Mouse (Mus musculus): ENCODE results near the gene Os9. TPM values are rescaled to one million over a fixed set of nuclear protein-coding genes. Genes with fewer than 3 reads are reported as not detected.
A peak's percentile ranks its signal among the peaks of the same experiment; 100 is the strongest.
"Not testable (repeated sequence)": the region's sequence is repeated elsewhere in the genome, so short reads cannot be mapped to it uniquely, and the experiment has no call there.

Os9 gene
- polyA plus RNA-seq, 2 experiments: 22.9 to 25.0 TPM

DNA sequence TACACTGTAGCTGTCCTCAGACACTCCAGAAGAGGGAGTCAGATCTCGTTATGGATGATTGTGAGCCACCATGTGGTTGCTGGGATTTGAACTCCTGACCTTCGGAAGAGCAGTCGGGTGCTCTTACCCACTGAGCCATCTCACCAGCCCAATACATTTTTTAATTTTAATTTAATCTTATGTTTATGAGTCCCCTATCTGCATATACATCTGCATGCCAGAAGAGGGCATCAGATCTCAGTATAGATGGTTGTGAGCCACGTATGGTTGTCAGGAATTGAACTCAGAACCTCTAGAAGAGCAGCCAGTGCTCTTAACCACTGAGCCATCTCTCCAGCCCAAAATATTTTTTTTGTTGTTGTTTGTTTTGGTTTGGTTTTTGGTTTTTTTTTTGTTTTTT is 48.7 kb downstream of the Os9 start:
- not testable (repeated sequence) for H3K36me3 ChIP-seq (replicated peaks; ENCODE audit: control insufficient read depth, insufficient read depth, low read depth); H3K9ac ChIP-seq (replicated peaks); H3K4me3 ChIP-seq (ENCODE audit: insufficient read depth in 1 of 2, low read depth in 2 of 2, low read length in 2 of 2); DNase-seq (ENCODE audit: low read depth in 3 of 3, low spot score in 3 of 3); H3K27ac ChIP-seq; H3K4me2 ChIP-seq (ENCODE audit: low read depth); H3K27me3 ChIP-seq (ENCODE audit: control insufficient read depth, insufficient read depth, low read length); ATAC-seq (ENCODE audit: insufficient read depth); H3K9me3 ChIP-seq (ENCODE audit: control insufficient read depth, low read length)
- TF ChIP-seq CTCF (IDR thresholded peaks at IDR 0.05; ENCODE audit: low read depth): peak; percentile 21; the same call in 1 of the 2 replicates
- WGBS (ENCODE audit: insufficient replicate concordance): 74% methylated on average over 4 of the region's 4 CpGs
- peaks cover 0 to 28% of the 10 kb centered on the region in 2 experiments; a peak in 3 of 4 replicates for H3K4me1 ChIP-seq (replicated peaks; ENCODE audit: control insufficient read depth in 2 of 2, insufficient read depth in 2 of 2, low read length in 1 of 2)

DNA sequence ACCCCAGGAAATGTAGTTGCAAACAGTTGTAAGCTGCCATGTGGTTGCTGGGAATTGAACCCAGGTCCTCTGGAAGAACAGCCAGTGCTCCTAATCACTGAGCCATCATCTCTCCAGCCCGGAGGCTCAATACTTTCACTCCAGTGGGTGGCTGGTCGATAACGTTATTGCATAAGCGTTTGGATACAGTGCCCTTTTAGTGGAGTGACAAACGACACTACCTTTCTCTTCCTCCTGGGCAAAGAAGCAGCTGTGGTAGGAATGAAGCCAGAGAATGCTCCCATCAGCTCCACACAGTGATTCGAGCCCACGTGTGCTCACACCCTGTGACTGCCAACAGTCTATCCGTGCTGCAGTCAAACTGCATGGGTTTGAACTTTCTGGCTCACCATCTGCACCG is 49.7 kb downstream of the Os9 start:
- Histone ChIP-seq H3K27ac (no peak overlapping the region), H3K9me3 (ENCODE audit: control insufficient read depth, low read length) (no peaks in the 10 kb centered on the region), H3K4me2 (ENCODE audit: low read depth) (peak overlapping the region; percentile 75), H3K9ac (replicated peaks) (no peak overlapping the region), H3K36me3 (replicated peaks; ENCODE audit: control insufficient read depth, insufficient read depth, low read depth) (peaks cover 16% of the 10 kb centered on the region), H3K27me3 (ENCODE audit: control insufficient read depth, insufficient read depth, low read length) (no peaks in the 10 kb centered on the region), H3K4me1 (replicated peaks; ENCODE audit: control insufficient read depth in 2 of 2, insufficient read depth in 2 of 2, low read length in 1 of 2) (peaks cover 0 to 21% of the 10 kb centered on the region in 2 experiments; a peak in 3 of 4 replicates), H3K4me3 (ENCODE audit: insufficient read depth in 1 of 2, low read depth in 2 of 2, low read length in 2 of 2) (peak overlapping the region; percentile 59 to 89; a peak in 3 of 4 replicates)
- no peak for ATAC-seq (ENCODE audit: insufficient read depth)
- no peak for TF ChIP-seq EP300 (IDR thresholded peaks at IDR 0.05; ENCODE audit: low read depth)
- TF ChIP-seq CTCF (IDR thresholded peaks at IDR 0.05; ENCODE audit: low read depth): no peak
- no peak for DNase-seq (ENCODE audit: low read depth in 3 of 3, low spot score in 3 of 3)
- 52% methylated on average over 9 of the region's 9 CpGs for WGBS (ENCODE audit: insufficient replicate concordance)

DNA sequence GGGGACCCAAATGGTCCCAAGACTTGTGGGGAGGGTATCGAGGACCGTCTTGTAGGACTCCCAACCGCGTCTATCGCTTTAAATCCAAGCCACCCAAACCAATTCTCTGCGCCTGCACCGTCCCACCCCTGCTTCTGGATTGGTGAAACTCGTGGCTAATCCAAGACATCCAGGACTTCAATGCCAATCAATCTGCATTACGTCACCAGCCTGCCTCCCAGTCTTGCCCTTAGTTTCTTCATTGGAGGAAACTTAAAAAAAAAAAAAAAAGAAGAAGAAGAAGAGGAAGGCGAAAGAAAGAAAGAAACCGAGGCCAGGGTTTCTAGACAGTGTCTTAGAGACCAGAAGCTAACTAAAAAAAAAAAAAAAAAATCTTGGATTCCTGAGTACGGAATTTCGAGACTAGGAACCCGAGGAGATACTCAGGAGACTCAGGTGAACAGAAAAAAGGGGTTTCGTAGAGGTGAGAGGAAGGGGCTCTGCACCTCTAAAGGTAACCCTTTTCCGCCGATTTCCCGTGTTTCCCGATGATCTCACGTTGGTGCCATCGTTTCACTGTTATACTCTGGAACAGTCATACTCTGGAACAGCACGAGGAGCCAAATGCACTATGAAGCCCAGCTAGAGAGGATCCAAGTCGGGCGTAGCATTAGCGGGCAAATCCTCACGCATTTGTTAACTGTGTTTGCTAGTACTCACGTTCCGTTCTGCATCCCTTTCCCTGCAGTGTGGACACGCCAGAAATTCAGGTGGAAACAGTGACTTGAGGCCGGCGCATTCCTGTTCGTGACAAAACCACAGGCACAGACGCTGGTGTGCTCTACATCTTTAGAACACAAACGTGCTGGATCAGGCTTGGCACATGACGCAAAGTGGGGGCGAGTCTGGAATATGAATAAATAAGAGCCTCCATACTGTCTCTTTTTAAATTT is 50.5 kb downstream of the Os9 start, which contains the start of gene Tspan31:
Tspan31 (minus strand) TSS at position 75 of the 932 bp plus-strand sequence.
- TF ChIP-seq CTCF (IDR thresholded peaks at IDR 0.05; ENCODE audit: low read depth) (no peak), EP300 (IDR thresholded peaks at IDR 0.05; ENCODE audit: low read depth) (no peak)
- Histone ChIP-seq H3K4me1 (replicated peaks; ENCODE audit: control insufficient read depth in 2 of 2, insufficient read depth in 2 of 2, low read length in 1 of 2) (peaks cover 0 to 21% of the 10 kb centered on the region in 2 experiments; a peak in 3 of 4 replicates), H3K27ac (peak within 1 kb of the TSS; percentile 36; the same call in 1 of the 2 replicates), H3K4me2 (ENCODE audit: low read depth) (peak within 1 kb of the TSS; percentile 75), H3K27me3 (ENCODE audit: control insufficient read depth, insufficient read depth, low read length) (no peaks in the 10 kb centered on the region), H3K4me3 (ENCODE audit: insufficient read depth in 1 of 2, low read depth in 2 of 2, low read length in 2 of 2) (peak within 1 kb of the TSS; percentile 59 to 99), H3K9me3 (ENCODE audit: control insufficient read depth, low read length) (no peaks in the 10 kb centered on the region), H3K36me3 (replicated peaks; ENCODE audit: control insufficient read depth, insufficient read depth, low read depth) (peaks cover 23% of the 10 kb centered on the region), H3K9ac (replicated peaks) (peak within 1 kb of the TSS; percentile 46)
- DNase-seq (ENCODE audit: low read depth in 3 of 3, low spot score in 3 of 3): peak; percentile 92 to 93 (median 93)
- peak; percentile 84 for ATAC-seq (ENCODE audit: insufficient read depth)
- 1% methylated on average over 36 of the region's 36 CpGs for WGBS (ENCODE audit: insufficient replicate concordance)

- peak overlapping the region; percentile 35 for H3K9ac ChIP-seq (replicated peaks)
- 7% methylated on average over 30 of the region's 30 CpGs for WGBS (ENCODE audit: insufficient replicate concordance)
- peak overlapping the region; percentile 36; the same call in 1 of the 2 replicates for H3K27ac ChIP-seq
- H3K27me3 ChIP-seq (ENCODE audit: control insufficient read depth, insufficient read depth, low read length): no peaks in the 10 kb centered on the region
- TF ChIP-seq CTCF (IDR thresholded peaks at IDR 0.05; ENCODE audit: low read depth): no peak
- no peak for TF ChIP-seq EP300 (IDR thresholded peaks at IDR 0.05; ENCODE audit: low read depth)
- DNase-seq (ENCODE audit: low read depth in 3 of 3, low spot score in 3 of 3) (no peak), ATAC-seq (ENCODE audit: insufficient read depth) (peak; percentile 5; the same call in 1 of the 2 replicates)
- peaks cover 31% of the 10 kb centered on the region for H3K36me3 ChIP-seq (replicated peaks; ENCODE audit: control insufficient read depth, insufficient read depth, low read depth)
- H3K4me1 ChIP-seq (replicated peaks; ENCODE audit: control insufficient read depth in 2 of 2, insufficient read depth in 2 of 2, low read length in 1 of 2): peaks cover 4 to 26% of the 10 kb centered on the region in 2 experiments; a peak in 3 of 4 replicates
- no peaks in the 10 kb centered on the region for H3K9me3 ChIP-seq (ENCODE audit: control insufficient read depth, low read length)
- H3K4me3 ChIP-seq (ENCODE audit: insufficient read depth in 1 of 2, low read depth in 2 of 2, low read length in 2 of 2): peak overlapping the region; percentile 59 to 99
- peak overlapping the region; percentile 75 for H3K4me2 ChIP-seq (ENCODE audit: low read depth)
These were observed 51.4 kb downstream of the Os9 start for GRCm38 (mm10) chr10:127069281-127070189.

All from liver, embryonic 14.5 days (tissue).